Mouse (Mus musculus) skeletal muscle tissue, adult 2 months (tissue): ENCODE data around the gene Nrxn3.
A peak's percentile ranks its signal among the peaks of the same experiment; 100 is the strongest.

Experiments used
- DNase-seq: peaks from one replicate; pipeline ENCODE4 v3.0.0-alpha.2; 2012; ENCODE audit warnings: low read depth, low spot score

Gene Nrxn3

GRCm38 (mm10) chr12:89933630-89934029 is 1211.0 kb downstream of the Nrxn3 start:
- DNase-seq = no peak

GRCm38 (mm10) chr12:89940746-89941145 is 1218.1 kb downstream of the Nrxn3 start:
- DNase-seq = no peak

DNA sequence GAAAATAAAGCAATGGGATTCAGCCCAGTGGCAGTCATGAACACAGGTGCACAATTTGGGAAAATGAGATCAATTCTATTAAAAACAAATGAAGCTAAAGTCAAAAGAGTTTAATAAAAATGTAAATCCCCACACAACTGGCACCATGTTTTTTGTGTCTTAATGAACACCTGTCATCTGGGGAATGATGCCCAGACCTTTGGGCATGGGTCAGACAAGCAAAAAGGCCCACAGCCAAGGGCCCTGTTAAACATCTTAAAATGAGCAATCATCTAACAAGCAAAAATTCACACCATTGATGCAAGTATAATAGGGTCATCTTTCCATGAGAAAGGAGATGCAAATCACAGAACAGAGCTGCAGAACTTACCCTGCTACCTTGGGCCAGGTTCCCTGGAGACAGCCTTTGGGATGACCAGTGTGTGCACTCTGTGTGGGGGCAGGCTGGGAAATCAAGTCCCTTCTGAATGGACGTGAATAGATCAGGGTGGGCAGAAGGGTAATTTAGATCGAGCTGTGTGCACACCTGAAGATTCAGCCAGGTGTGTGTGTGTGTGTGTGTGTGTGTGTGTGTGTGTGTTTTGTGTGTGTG is 1223.3 kb downstream of the Nrxn3 start:
- DNase-seq = no peak

DNA sequence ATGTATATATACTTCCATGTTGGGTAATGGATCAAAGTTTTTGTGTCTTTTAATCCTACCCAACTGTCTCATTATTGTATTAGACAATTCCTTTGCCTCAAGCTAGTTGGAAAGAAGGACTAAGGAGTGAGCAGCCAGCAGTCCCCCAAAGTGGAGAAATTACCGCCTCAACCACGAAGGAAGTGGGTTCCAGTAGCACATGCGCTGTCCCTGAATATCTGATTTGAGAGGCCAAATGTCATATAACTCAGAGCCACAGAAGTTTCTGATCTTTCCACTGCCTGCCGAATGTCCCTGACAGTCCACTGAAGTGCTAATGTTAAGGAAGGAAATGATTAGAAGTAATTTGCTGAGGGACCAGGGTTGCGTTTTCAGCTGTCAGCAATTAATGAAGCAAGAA is 1223.8 kb downstream of the Nrxn3 start:
- DNase-seq = no peak

DNA sequence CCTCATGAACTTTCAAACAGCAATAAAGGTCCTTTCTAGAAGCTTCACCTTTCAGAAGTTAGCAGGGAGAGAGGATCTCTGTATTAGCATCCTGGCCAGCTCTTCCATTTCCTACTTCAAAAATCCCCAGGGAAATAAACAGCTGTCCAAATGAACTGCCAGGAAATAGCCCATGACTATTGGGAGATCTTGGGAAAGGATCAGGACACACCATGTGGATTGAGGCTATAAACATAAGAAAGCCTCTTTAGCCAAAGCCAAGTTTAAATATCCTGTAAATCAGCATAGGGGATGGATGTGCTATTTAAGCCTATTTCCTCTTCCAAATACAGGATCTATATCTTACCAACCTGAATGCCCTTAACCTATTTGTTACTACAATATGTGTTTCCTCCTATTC is 1230.6 kb downstream of the Nrxn3 start:
- DNase-seq = peak; percentile 11

GRCm38 (mm10) chr12:89953649-89954048 is 1231.0 kb downstream of the Nrxn3 start:
- no peak for DNase-seq

DNA sequence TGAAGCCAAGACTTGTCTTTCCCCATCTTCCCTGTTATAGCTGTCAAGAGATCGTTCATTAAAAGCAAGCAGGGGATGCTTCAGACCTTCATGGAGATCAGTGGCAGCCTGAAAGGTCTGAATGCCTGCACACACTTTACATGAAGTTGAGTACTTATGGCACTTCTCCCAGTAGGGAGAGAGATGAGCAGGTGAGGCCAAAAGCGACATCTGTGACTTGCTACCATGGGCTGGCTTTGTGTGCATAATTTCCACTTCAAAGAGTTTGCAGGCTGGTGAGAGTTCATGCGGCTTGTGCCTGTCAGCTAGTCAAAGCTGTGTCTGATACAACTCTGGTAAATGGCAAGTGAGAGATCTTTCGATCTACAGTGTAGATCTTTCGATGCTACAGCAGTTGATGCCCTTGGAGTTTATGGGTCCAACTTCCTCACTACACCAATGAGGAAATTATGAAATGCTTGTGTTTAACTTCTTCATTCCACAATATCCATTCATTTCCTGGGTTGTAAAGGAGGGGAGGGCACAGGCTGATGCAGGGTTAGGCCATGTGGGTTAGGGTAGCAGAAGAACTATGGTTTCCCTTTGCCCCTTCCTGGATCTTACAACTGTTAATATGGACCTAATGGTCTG is 1231.9 kb downstream of the Nrxn3 start:
- DNase-seq = no peak

DNA sequence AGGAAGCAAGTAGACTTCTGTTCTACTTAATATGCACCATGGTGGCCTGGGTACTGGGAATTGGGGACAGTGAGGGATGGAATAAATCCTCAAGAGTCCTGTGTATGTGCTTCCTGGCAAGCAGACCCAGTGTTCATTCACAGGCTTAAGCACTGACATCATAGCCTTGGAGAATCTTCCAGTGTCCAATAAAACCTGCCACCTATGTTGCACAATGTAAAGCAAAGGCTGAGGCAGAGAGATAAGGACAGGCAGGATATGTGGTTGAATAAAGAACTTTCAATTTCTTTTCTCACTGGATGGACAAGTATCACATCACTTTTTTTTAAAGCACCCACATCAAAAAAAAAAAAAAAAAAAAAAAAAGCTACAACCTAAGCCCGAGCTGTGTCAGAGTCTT is 1240.4 kb downstream of the Nrxn3 start:
- DNase-seq = no peak

GRCm38 (mm10) chr12:89976648-89977047 is 1254.0 kb downstream of the Nrxn3 start:
- DNase-seq = no peak

GRCm38 (mm10) chr12:89977479-89977878 is 1254.8 kb downstream of the Nrxn3 start:
- DNase-seq = no peak

DNA sequence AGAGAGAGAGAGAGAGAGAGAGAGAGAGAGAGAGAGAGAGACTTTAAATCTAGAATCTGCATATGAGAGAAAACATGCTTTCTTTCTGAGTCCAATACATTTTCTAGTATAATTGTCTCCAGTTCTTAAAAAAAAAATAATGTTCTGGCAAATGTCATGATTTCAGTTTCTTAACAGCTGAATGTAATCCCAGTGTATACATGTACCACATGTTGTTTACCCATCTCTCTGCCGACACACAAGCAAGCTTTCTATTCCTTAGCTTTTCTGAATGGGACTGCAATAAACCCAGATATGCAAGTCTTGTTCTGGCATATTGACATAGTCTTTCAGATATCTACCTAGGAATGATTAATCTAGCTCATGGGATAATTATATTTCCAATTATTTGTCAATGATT is 1256.5 kb downstream of the Nrxn3 start:
- DNase-seq = no peak

- no peak for DNase-seq
These were observed 1259.8 kb downstream of the Nrxn3 start for GRCm38 (mm10) chr12:89982445-89982844.

- no peak for DNase-seq
These were observed 1260.7 kb downstream of the Nrxn3 start for GRCm38 (mm10) chr12:89983399-89983798.

DNA sequence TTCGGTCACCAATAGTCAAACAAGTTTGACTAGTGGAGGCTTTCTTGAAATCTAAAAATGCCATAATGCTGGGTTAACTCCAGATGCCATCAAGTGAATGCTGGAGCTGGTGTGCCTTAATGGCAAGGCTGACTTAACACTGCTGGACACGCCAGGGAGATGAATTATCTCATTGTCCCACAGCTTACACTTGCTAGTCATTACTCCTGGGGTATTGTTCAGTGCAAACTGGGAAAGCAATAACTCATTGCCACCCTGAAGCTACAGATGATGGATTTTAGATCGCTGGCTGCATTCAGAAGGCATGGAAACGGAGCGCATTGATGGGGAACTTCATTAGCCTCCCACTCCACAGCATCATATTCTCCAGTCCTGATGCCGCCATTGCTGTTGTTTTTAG is 1263.5 kb downstream of the Nrxn3 start:
- no peak for DNase-seq

GRCm38 (mm10) chr12:89993273-89993672 is 1270.6 kb downstream of the Nrxn3 start:
- no peak for DNase-seq

GRCm38 (mm10) chr12:89995392-89995791 is 1272.7 kb downstream of the Nrxn3 start:
- no peak for DNase-seq

- no peak for DNase-seq
These were observed 1287.6 kb downstream of the Nrxn3 start for GRCm38 (mm10) chr12:90010280-90010679.

GRCm38 (mm10) chr12:90013958-90014357 is 1291.3 kb downstream of the Nrxn3 start:
- no peak for DNase-seq

DNA sequence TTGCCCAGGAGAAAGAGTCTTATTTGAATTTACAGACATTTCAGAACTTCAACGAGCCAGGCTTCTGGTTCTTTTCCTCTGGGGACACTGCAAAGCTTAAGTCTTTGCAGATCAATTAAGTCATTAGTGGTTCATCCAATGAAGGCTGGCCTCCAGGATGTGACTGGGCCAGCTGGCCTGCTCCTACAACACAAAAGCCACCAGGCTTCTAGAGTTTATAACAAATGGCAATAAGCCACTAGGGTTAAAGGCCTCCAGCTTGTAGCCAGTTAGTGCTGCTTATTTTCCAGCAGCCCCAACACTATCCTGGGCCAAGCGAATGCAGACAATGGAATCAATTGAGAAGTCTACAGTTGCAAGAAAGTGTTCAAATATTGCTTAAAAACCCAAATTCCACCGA is 1304.3 kb downstream of the Nrxn3 start:
- DNase-seq = peak; percentile 9

GRCm38 (mm10) chr12:90041038-90041437 is 1318.4 kb downstream of the Nrxn3 start:
- DNase-seq = no peak

DNA sequence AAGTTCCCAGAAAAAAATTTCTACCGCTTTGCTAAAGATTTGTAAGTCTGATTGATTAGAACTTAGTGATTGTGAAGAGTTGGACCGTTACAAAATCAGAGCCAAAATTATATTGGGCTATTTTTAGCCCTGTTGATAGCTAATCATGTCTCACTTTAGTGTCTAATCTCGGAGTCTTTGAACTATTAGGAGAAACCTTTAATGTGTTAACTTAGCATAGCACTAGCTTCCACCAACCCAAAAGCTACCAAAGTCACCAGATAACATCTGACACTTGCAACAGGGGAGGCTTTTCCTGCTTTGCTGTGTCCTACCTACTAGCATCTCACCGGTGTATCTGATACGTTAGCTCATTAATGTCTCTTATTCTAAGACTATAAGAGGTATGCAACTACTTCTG is 1333.6 kb downstream of the Nrxn3 start:
- no peak for DNase-seq

- DNase-seq = no peak
These were observed 1337.1 kb downstream of the Nrxn3 start for GRCm38 (mm10) chr12:90059786-90060185.

DNA sequence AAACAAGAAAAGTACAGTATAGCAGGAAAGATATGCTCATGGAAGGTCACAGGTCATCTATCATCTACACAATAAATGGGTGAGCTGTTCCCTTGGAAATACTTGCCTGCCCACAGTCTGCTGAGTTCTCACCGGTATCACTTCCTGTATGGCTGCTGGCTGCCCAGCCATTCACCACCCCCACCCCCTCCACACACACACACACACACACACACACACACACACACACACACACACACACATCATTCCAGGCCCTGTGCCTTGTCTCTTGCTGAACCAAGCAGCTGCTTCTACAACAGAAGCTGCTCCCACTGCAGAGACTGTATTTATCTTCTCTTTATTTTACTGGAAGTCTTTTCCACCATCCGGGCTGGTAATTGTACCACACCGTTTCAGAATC is 1338.6 kb downstream of the Nrxn3 start:
- DNase-seq = no peak

- no peak for DNase-seq
These were observed 1339.5 kb downstream of the Nrxn3 start for GRCm38 (mm10) chr12:90062219-90062618.
